Mouse (Mus musculus): ENCODE data around the gene Cox6b1. TPM values are rescaled to one million over a fixed set of nuclear protein-coding genes. Genes with fewer than 3 reads are reported as not detected.

The Cox6b1 gene
- total and polyA plus RNA-seq, 3 experiments, result 611 to 799 TPM; not detected in 1

- no peaks in the 10 kb centered on the region for H3K9me3 ChIP-seq (replicated peaks; ENCODE audit: insufficient read depth, low read length)
- H3K9ac ChIP-seq (ENCODE audit: control insufficient read depth, low read depth, low read length, poor library complexity, severe bottlenecking), result no peak overlapping the region
- no peak overlapping the region for H3K27ac ChIP-seq (ENCODE audit: control insufficient read depth, low read depth, low read length)
- peak; percentile 79 for DNase-seq (ENCODE audit: low read depth, low spot score)
- peaks cover 0 to 3% of the 10 kb centered on the region in 2 experiments; a peak in 2 of 4 replicates for H3K4me1 ChIP-seq (ENCODE audit: control insufficient read depth in 1 of 2, insufficient read depth in 2 of 2, low read length in 2 of 2)
- TF ChIP-seq ZC3H11A (IDR thresholded peaks at IDR 0.05; ENCODE audit: low read depth, low read length) (peak; percentile 18; the same call in 1 of the 2 replicates), ELF1 (IDR thresholded peaks at IDR 0.05; ENCODE audit: low read depth, low read length) (no peak), HCFC1 (IDR thresholded peaks at IDR 0.05; ENCODE audit: low read depth, low read length) (0 out of 2 replicates have a peak, but pooled peaks have one; percentile 35), SMC3 (IDR thresholded peaks at IDR 0.05; ENCODE audit: low read depth, low read length) (peak; percentile 51), POLR2AphosphoS2 (IDR thresholded peaks at IDR 0.05; ENCODE audit: low read length) (no peak), CTCF (IDR thresholded peaks at IDR 0.05 in 2 of 3, conservative IDR thresholded peaks at IDR 0.05 in 1 of 3; ENCODE audit: control insufficient read depth in 1 of 3, insufficient read depth in 1 of 3, low read depth in 2 of 3, low read length in 3 of 3, poor library complexity in 1 of 3, severe bottlenecking in 1 of 3) (peak; percentile 6 to 60 (median 18); a peak in 4 of 6 replicates), RAD21 (IDR thresholded peaks at IDR 0.05; ENCODE audit: low read depth, low read length) (peak; percentile 44)
- peaks cover 4 to 9% of the 10 kb centered on the region in 2 experiments for H3K36me3 ChIP-seq (ENCODE audit: control insufficient read depth in 1 of 2, insufficient read depth in 2 of 2, low read length in 2 of 2)
- H3K27me3 ChIP-seq (ENCODE audit: control insufficient read depth in 1 of 2, insufficient read depth in 2 of 2, low read length in 2 of 2), result no peaks in the 10 kb centered on the region
- H3K79me2 ChIP-seq (ENCODE audit: control insufficient read depth, insufficient read depth, low read length, poor library complexity), result no peaks in the 10 kb centered on the region
- no peak overlapping the region for H3K4me3 ChIP-seq (ENCODE audit: control insufficient read depth in 1 of 2, insufficient read depth in 1 of 2, low read depth in 2 of 2, low read length in 2 of 2)
These were observed 11.5 kb downstream of the Cox6b1 start for GRCm38 (mm10) chr7:30614454-30614853.

- H3K36me3 ChIP-seq (ENCODE audit: control insufficient read depth in 1 of 2, insufficient read depth in 2 of 2, low read length in 2 of 2), result peaks cover 4 to 6% of the 10 kb centered on the region in 2 experiments
- H3K27ac ChIP-seq (ENCODE audit: control insufficient read depth, low read depth, low read length), result no peak overlapping the region
These were observed 12.3 kb downstream of the Cox6b1 start for GRCm38 (mm10) chr7:30613529-30614112.

More at GRCm38 (mm10) chr7:30613529-30614112, 12.3 kb downstream of the Cox6b1 start:
- Histone ChIP-seq H3K4me3 (ENCODE audit: control insufficient read depth in 1 of 2, insufficient read depth in 1 of 2, low read depth in 2 of 2, low read length in 2 of 2) (no peak overlapping the region), H3K9me3 (replicated peaks; ENCODE audit: insufficient read depth, low read length) (no peaks in the 10 kb centered on the region), H3K79me2 (ENCODE audit: control insufficient read depth, insufficient read depth, low read length, poor library complexity) (no peaks in the 10 kb centered on the region), H3K4me1 (ENCODE audit: control insufficient read depth in 1 of 2, insufficient read depth in 2 of 2, low read length in 2 of 2) (peaks cover 0 to 3% of the 10 kb centered on the region in 2 experiments; a peak in 2 of 4 replicates), H3K27me3 (ENCODE audit: control insufficient read depth in 1 of 2, insufficient read depth in 2 of 2, low read length in 2 of 2) (no peaks in the 10 kb centered on the region), H3K9ac (ENCODE audit: control insufficient read depth, low read depth, low read length, poor library complexity, severe bottlenecking) (no peak overlapping the region)
- DNase-seq (ENCODE audit: low read depth, low spot score), result peak; percentile 72
- TF ChIP-seq USF1 (IDR thresholded peaks at IDR 0.05; ENCODE audit: low read depth, low read length) (no peak), EP300 (IDR thresholded peaks at IDR 0.05; ENCODE audit: low read depth in 1 of 2, low read length in 2 of 2) (no peak), ZC3H11A (IDR thresholded peaks at IDR 0.05; ENCODE audit: low read depth, low read length) (peak; percentile 35; the same call in 1 of the 2 replicates), NELFE (IDR thresholded peaks at IDR 0.05; ENCODE audit: low read depth, low read length) (no peak), CHD2 (IDR thresholded peaks at IDR 0.05; ENCODE audit: low read length) (no peak), USF2 (IDR thresholded peaks at IDR 0.05; ENCODE audit: borderline replicate concordance in 1 of 2, insufficient read depth in 1 of 2, low read depth in 1 of 2, low read length in 2 of 2) (no peak), CTCF (IDR thresholded peaks at IDR 0.05 in 2 of 3, conservative IDR thresholded peaks at IDR 0.05 in 1 of 3; ENCODE audit: control insufficient read depth in 1 of 3, insufficient read depth in 1 of 3, low read depth in 2 of 3, low read length in 3 of 3, poor library complexity in 1 of 3, severe bottlenecking in 1 of 3) (peak; percentile 61 to 95 (median 79)), MXI1 (IDR thresholded peaks at IDR 0.05; ENCODE audit: low read depth, low read length) (no peak), TCF12 (IDR thresholded peaks at IDR 0.05; ENCODE audit: low read depth, low read length) (no peak), CHD1 (IDR thresholded peaks at IDR 0.05; ENCODE audit: low read depth, low read length) (no peak), HCFC1 (IDR thresholded peaks at IDR 0.05; ENCODE audit: low read depth, low read length) (no peak), MYB (IDR thresholded peaks at IDR 0.05; ENCODE audit: low read depth, low read length) (no peak), KAT2A (conservative IDR thresholded peaks at IDR 0.05; ENCODE audit: low read depth, low read length) (no peak), SIN3A (IDR thresholded peaks at IDR 0.05; ENCODE audit: low read length) (no peak), ELF1 (IDR thresholded peaks at IDR 0.05; ENCODE audit: low read depth, low read length) (no peak), NRF1 (IDR thresholded peaks at IDR 0.05; ENCODE audit: insufficient read depth, low read depth, low read length, poor library complexity, severe bottlenecking) (no peak), ZKSCAN1 (IDR thresholded peaks at IDR 0.05; ENCODE audit: low read depth, low read length) (no peak), JUND (IDR thresholded peaks at IDR 0.05; ENCODE audit: low read depth, low read length) (no peak), ETS1 (IDR thresholded peaks at IDR 0.05; ENCODE audit: low read depth, low read length) (no peak), RAD21 (IDR thresholded peaks at IDR 0.05; ENCODE audit: low read depth, low read length) (peak; percentile 58), ZNF384 (IDR thresholded peaks at IDR 0.05; ENCODE audit: low read depth, low read length) (no peak), POLR2A (IDR thresholded peaks at IDR 0.05; ENCODE audit: control insufficient read depth in 1 of 2, insufficient read depth in 1 of 2, low read depth in 1 of 2, low read length in 2 of 2, poor library complexity in 1 of 2) (no peak), MEF2A (IDR thresholded peaks at IDR 0.05; ENCODE audit: extremely low read depth, insufficient replicate concordance, low read depth, low read length, poor library complexity, severe bottlenecking) (no peak), GATA1 (IDR thresholded peaks at IDR 0.05; ENCODE audit: low read depth, low read length) (no peak), MAX (IDR thresholded peaks at IDR 0.05; ENCODE audit: low read length) (no peak), SMC3 (IDR thresholded peaks at IDR 0.05; ENCODE audit: low read depth, low read length) (peak; percentile 80), GABPA (IDR thresholded peaks at IDR 0.05; ENCODE audit: low read depth, low read length) (no peak)
